Mouse (Mus musculus) liver, embryonic 14.5 days (tissue): ENCODE measurements around the gene Exoc3l.
A peak's percentile ranks its signal among the peaks of the same experiment; 100 is the strongest.

Experiments
- CTCF ChIP-seq: IDR thresholded peaks from 2 replicates; pipeline ENCODE4 v1.5.1; 2016; ENCODE audit warnings: antibody characterized with exemption, low read depth, control low read depth
- EP300 ChIP-seq: IDR thresholded peaks from 2 replicates; pipeline ENCODE4 v1.6.1; 2016; ENCODE audit warnings: antibody characterized with exemption, low read depth

DNA sequence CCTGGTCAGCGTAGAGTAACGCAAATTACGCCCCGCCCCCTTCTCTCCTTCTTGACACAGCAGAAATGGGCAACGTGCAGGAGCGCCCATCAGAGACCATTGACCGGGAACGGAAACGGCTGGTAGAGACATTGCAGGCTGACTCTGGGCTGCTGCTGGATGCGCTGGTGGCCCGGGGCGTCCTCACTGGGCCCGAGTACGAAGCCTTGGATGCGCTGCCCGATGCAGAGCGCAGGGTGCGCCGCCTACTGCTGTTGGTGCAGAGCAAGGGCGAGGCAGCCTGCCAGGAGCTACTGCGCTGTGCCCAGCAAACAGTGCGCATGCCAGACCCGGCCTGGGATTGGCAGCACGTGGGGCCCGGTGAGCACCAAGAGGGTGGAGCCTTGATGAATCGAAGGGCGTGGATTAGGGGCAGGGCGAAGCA, 17.0 kb downstream of the Exoc3l start:
- TF ChIP-seq CTCF: peak; percentile 42
- TF ChIP-seq EP300: no peak
